Mouse (Mus musculus) adrenal gland, adult 18-20 months (tissue): ENCODE measurements around the gene Rbbp4. TPM values are rescaled to one million over a fixed set of nuclear protein-coding genes. Genes with fewer than 3 reads are reported as not detected.

Experiments used
- DNase-seq, 2 experiments: peaks; one replicate each; pipeline ENCODE4 v3.0.0; 2021 to 2022; ENCODE audit warnings: low spot score in 2 of 2
- total RNA-seq, 2 experiments: library from RNA; stranded (reverse); gene quantifications; 1 replicate in 1 of 2; 2 replicates in 1 of 2; pipeline ENCODE4 v1.2.3; 2021

The Rbbp4 gene
- total RNA-seq, 2 experiments from 2014 or later: 128 to 132 TPM

- DNase-seq: no peak
These were observed 39.1 kb downstream of the Rbbp4 start for GRCm38 (mm10) chr4:129296066-129296465.

DNA sequence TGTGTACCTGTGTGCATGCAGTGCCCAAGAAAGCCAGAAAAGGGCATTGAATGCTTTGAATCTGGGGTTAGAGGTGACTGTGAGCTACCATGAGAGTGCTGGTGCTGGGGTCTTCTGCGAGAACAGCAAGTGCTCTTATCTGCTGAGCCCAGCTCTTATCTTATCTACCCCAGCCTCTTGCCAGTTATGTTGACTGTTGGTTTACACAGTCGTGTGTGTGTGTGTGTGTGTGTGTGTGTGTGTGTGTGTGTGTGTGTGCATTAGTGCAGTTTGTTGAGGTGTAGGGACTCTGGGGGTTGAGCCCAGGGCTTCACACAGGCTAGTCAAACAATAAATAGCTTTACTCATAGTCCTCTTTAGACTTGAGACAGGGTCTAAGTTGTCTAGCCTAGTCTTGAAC lies 40.0 kb downstream of the Rbbp4 start:
- DNase-seq: no peak

GRCm38 (mm10) chr4:129293702-129294101 lies 41.5 kb downstream of the Rbbp4 start:
- DNase-seq: no peak

DNA sequence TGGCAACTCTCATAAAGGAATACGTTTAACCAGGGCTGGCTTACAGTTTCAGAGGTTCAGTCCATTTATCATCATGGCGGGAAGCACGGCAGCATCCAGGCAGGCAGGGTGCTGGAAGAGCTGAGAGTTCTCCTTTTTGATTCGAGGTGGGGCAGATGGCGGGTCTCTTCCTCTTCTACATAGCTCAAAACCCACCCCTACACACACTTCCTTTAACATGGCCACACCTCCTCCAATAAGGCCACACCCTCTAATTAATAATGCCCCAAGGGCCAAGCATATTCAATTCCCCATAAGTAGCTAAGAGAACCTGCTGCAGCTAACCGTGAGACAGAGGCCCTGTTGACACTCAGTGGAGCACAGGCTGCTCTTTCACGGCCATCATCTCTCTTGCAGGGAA lies 42.3 kb downstream of the Rbbp4 start:
- DNase-seq: no peak

- no peak for DNase-seq
These were observed 45.5 kb downstream of the Rbbp4 start for GRCm38 (mm10) chr4:129289671-129290070.

DNA sequence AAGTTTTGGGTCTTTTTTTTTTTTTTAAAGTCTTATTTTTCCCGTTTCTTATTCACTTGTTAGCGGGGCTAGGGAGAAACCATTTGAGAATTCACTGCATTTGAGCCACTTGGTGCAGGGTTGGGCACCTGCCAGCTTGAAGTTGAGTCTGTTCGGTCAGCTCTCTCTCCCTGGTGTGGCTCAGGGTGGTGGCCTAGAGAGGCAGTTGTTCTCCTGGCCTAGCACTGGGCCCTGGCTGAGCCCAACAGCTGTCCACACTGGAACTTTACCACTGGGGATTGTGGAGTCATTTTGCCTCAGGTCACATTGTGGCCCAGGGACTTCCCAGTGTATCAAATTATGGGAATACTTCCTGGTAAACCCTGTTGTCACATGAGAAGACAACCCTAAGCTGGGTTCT lies 47.1 kb downstream of the Rbbp4 start:
- no peak for DNase-seq

DNA sequence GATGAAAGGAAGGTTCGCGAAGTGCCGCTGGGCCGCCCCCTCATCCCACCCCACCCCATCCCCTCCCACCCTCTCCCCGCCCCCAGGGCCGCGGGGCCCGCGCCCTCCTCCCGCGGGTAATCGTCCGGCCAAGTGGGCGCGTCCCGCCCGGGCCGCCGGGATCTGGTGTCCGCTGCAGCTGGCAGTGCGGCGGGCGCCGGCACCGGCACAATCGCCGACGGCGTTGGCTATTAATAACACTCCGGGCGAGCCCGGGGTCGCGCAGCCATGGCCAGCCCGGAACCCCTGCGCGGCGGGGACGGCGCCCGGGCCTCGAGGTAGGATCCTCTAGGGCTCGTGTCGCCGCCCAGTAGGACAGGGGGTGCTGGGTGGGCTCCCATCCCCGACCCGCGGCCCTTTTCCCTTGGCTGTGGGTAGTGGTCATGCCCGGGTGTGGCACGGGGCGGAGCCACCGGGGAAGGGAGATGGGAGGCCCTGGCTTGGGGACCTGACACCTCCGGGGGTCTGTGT lies 47.6 kb downstream of the Rbbp4 start, which contains the start of gene Sync:
Gene Sync, plus strand, starts transcription at position 146 of the 510 bp plus-strand sequence.
- DNase-seq: no peak

DNA sequence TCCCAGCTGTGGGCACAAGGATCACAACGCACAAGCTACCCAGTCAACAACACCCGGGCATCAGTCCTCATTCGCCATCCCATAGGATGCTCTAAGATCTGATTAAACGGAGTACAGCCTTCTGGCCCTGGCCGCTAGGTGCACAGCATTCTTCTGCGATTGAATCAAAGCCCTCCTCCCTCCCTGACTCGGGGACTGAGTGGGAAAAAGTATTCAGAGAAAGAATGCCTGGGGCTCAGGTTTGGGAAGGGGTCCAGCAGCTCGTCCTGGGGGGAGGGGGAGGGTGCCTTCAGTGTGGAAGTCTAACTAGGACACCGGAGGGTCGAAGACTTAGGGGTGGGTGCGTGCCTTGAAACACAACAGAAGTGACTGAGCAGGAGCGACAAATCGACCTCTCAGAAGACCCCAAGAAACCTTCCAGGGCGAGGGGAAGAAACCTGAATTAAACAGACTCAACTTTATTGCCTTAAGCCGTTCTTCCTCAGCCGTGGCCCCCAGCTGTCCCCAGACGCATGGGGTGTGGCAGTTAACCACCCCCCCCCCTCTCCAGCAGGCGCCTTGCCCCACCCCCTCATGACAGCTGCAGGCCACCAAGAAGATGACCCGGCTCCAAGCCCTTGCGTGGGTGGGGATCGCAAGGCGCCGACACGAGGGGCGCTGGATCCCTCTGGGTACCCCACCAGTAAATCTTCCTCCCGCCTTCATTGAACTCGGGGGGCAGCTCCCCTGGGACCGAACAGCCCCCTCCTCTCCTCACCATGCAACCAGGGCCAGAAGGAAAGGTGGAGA lies 48.3 kb downstream of the Rbbp4 start:
- DNase-seq: no peak

DNA sequence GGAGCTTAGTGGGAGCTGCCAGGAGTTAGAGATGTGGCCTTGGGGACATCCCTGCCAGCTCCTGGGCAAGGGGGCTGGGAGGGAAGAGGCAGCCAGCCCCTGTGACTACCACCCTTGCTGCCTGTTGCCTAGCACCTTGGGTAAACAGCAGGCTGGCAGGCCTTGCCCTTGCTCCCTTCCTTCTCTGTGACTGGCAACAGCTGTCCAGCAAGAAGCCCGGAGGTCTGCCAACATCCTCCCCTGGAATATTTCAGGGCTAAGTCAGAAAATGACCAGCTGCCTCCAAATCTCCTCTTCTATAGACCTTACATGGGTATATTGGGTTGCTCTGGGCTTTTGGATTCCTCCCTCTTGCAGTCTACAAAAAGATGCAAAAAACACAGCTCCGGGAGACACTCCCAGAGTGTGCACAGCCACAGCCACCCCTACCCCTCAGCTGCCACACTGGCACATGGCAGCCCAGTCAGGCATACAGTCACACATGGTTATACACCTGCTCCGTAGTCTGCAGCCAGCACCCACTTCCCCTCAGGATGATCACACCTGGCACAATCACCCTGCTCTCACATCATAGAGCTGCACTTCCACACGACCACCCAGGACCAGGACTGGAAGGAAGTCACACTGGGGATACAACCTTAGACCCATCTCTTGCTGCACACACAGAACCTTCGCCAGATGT lies 49.0 kb downstream of the Rbbp4 start:
- no peak for DNase-seq

DNA sequence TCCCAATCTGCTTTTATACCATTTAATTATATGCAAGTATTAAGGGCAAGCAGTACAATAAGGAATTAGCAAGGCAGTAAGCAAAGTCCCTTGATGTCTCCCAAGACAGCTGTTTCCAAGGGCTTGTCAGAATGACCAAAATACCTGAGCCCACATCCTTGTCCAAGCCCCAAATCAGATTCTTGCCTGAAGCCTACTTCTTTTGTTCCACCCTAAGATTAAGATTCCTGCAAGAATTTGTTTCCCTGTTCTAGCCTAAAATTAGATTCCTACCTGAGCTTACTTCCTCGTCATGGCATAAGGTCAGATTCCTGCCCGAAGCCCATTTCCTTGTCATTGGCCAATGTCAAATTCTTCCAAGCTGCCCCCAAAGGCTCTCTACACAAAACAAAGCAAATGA lies 50.5 kb downstream of the Rbbp4 start:
- DNase-seq: no peak

GRCm38 (mm10) chr4:129283226-129283625 lies 51.9 kb downstream of the Rbbp4 start:
- DNase-seq: no peak

DNA sequence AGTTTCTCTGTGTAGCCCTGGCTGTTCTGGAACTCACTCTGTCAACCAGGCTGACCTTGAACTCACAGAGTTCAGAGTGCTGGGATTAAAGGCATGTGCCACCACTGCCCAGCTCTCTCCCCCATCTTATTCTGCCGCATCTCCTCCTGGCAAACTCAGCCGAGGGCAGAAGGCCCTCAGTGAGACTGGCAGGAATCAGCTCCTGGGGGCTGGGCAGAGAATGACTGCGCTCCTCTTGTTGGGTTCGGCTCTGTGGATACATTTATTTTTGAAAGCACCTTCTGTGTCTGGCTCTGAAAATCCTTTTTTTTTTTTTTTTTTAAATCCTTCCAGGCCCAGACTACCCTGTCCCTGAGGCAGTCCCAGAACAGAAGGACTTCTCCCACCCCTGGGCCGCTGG lies 52.4 kb downstream of the Rbbp4 start:
- DNase-seq: no peak

- DNase-seq: peak; percentile 97 to 98
These were observed 58.7 kb downstream of the Rbbp4 start for GRCm38 (mm10) chr4:129276453-129276865.

DNA sequence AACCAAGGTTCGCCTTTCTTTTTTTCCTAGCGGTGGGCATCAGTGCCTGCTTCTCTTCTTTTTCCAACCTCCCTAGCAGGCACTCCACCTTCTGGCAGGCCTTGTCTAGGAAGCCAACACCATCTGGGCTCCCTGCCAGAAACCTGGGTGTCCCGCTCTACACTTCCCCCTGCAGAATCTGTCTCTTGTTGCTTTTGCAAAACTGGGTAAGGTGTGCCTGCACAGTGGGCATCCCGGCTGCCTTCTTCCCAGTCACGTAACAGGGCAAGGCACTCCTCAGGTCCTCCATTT lies 62.5 kb downstream of the Rbbp4 start:
- peak in 1 of 2 experiments; percentile 53 for DNase-seq

- DNase-seq: no peak
These were observed 63.0 kb downstream of the Rbbp4 start for GRCm38 (mm10) chr4:129271991-129272755.

DNA sequence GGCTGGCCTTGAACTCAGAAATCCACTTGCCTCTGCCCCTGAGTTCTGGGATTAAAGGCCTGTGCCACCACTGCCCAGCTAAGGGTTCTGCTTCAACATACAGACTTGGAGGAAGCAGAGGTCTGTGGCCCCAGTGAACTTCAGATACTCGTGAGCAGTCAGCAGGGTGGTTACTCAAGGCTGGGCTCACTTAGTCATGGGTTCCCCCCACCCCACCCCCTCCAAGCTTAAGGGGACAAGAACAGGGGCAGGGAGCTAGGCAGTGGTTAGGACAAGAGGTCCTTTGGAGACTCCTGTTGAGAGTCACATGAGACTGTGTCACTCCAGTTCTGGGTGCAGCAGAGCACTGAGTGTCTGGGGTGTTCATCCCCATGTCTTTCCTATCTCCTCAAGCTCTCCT lies 66.5 kb downstream of the Rbbp4 start:
- DNase-seq: no peak

DNA sequence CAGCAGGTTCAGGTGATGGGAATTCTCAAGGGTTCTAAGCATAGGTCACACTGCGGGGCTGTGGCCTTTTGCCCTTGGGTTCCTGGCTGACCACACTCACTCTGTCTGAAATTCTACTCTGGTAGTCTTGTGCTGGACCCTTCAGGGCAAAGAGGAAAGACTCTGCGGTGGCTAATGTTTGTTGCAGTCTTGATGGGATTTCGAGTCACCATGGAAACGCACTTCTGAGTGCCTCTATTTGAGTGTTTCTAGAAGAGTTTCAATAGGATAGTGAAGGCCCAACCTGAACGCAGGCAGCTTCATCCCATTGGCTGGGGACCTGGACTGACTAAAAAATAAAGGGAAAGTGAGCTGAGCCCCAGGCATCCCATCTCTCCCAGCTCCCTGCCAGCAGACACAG lies 68.3 kb downstream of the Rbbp4 start:
- no peak for DNase-seq

DNA sequence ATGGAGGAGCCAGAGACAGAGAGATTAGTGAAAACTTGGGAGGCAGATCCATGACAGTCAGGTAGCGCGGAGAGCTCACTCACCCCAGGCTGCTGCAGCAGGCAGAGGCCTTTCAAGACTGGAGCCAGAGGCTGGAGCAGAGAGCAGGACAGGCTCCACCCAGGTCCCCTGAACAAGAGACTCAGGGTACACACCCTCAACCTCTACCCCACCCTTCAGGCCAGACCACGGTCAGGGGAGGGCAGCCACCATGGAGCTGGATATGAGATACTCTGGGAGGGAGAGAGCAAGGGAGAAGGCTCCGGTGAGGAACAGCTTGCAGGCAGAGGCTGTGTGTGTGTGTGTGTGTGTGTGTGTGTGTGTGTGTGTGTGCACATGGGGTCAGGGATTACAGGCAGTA lies 69.0 kb downstream of the Rbbp4 start:
- DNase-seq: no peak

- no peak for DNase-seq
These were observed 71.7 kb downstream of the Rbbp4 start for GRCm38 (mm10) chr4:129263225-129264021.

DNA sequence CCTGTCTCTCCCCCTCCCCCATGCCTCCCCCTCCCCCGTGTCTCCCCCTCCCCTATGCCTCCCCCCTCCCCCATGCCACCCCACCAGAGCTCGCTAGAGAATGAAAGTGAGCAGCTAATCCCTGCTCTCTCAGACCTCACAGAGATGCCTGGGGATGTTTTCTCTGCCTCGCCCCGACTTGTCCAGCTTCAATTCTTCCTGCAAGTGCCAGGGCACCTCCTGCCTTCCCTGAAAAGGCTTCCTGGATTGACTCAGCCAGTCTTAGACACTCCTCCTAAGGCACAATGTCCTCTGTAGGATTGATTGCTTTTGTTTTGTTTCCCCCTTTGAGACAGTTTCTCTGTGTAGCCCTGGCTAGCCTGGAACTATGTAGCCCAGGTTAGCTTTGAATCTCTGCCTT lies 74.0 kb downstream of the Rbbp4 start, which contains the start of gene C77080:
Gene C77080, minus strand, starts transcription at position 209 of the 400 bp plus-strand sequence.
- no peak for DNase-seq

DNA sequence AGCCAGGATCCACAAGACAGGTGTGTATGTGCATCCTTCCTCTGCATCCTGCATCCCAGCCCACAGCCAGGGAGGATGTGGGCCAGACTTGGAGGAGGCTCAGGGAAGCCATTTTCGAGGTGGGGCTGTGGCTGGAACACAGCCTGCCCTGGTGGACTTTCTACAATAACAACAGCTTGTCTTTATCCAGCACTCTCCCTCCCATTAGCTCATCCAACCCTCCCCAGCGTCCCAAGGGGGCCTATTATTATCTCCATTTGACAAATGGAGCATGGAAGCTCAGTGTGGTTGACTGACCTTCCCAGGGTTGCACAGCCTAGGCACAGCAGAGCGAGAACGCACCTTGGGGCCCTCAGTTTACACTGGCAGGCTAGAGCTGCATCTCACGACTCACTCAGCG lies 74.5 kb downstream of the Rbbp4 start:
- no peak for DNase-seq
